Mouse (Mus musculus) gastrocnemius, adult 2 months (tissue): ENCODE measurements at regions not wholly inside any gene's neighbourhood (a gene's known extent, or its start where the extent isn't known, plus 50 kb on each side); places are given as distances from the start of the nearest gene placed in this dataset.
A peak's percentile ranks its signal among the peaks of the same experiment; 100 is the strongest.

Experiments
- DNase-seq: peaks from one replicate; pipeline ENCODE4 v3.0.0; 2022
- H3K27ac ChIP-seq: fragments of 200-600 bp; 2 replicates; pipeline ENCODE4 v1.8.1; 2022; ENCODE audit warnings: mild to moderate bottlenecking
- H3K4me3 ChIP-seq: fragments of 200-600 bp; 2 replicates; pipeline ENCODE4 v1.8.1; 2022; ENCODE audit warnings: mild to moderate bottlenecking, moderate library complexity
- CTCF ChIP-seq: fragments of 200-600 bp; IDR thresholded peaks from 2 replicates; pipeline ENCODE4 v1.8.1; 2022; ENCODE audit warnings: antibody characterized with exemption, mild to moderate bottlenecking, moderate library complexity
- intact Hi-C: fragments of 180-260 bp; cut with DNase I; formaldehyde crosslinking; loops from one replicate; pipeline ENCODE4 v1.15.1; 2025

- H3K4me3 ChIP-seq = no peak overlapping the region
- H3K27ac ChIP-seq = no peak overlapping the region
- TF ChIP-seq CTCF = no peak
- intact Hi-C loops = no loop called here
- DNase-seq = no peak
These were observed 173.4 kb downstream of the Gm4340 start for GRCm38 (mm10) chr10:104367219-104367618.

GRCm38 (mm10) chr10:104374567-104374966 is 180.7 kb downstream of the Gm4340 start:
- Histone ChIP-seq H3K4me3 (no peak overlapping the region), H3K27ac (no peak overlapping the region)
- no peak for DNase-seq
- intact Hi-C loops = no loop called here
- TF ChIP-seq CTCF = no peak

- intact Hi-C loops = no loop called here
- no peak overlapping the region for H3K27ac ChIP-seq
- TF ChIP-seq CTCF = no peak
- DNase-seq = no peak
- no peak overlapping the region for H3K4me3 ChIP-seq
These were observed 194.4 kb downstream of the Gm4340 start for GRCm38 (mm10) chr10:104388254-104388653.

DNA sequence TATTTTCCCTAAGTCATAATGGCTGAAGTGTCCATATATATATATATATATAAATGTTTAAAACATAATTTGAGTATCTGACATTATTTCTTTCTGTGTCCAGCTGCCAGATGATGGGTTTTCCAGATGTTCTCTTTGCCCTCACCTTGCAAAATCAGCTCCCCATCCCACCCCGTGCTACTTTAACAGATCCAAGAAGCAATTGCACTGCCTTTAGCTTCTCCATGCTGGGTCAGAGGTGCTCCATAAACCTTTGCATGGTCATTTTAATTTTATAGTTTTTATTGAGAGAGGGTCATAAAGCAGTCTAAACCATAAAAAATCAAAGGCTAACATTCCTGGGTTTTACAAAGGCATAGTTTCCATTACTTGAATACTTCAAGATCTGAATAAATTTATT is 201.9 kb downstream of the Gm4340 start:
- intact Hi-C loops = no loop called here
- H3K27ac ChIP-seq = no peak overlapping the region
- TF ChIP-seq CTCF = no peak
- DNase-seq = no peak
- H3K4me3 ChIP-seq = no peak overlapping the region

GRCm38 (mm10) chr10:104408751-104409150 is 214.9 kb downstream of the Gm4340 start:
- no peak overlapping the region for H3K27ac ChIP-seq
- intact Hi-C loops = no loop called here
- TF ChIP-seq CTCF = no peak
- H3K4me3 ChIP-seq = no peak overlapping the region
- DNase-seq = no peak

- intact Hi-C loops = no loop called here
- no peak for DNase-seq
- Histone ChIP-seq H3K27ac (no peak overlapping the region), H3K4me3 (no peak overlapping the region)
- no peak for TF ChIP-seq CTCF
These were observed 228.7 kb downstream of the Gm4340 start for GRCm38 (mm10) chr10:104422541-104422940.

GRCm38 (mm10) chr10:104423161-104423560 is 229.3 kb downstream of the Gm4340 start:
- intact Hi-C loops = no loop called here
- no peak for DNase-seq
- H3K27ac ChIP-seq = no peak overlapping the region
- TF ChIP-seq CTCF = no peak
- no peak overlapping the region for H3K4me3 ChIP-seq

DNA sequence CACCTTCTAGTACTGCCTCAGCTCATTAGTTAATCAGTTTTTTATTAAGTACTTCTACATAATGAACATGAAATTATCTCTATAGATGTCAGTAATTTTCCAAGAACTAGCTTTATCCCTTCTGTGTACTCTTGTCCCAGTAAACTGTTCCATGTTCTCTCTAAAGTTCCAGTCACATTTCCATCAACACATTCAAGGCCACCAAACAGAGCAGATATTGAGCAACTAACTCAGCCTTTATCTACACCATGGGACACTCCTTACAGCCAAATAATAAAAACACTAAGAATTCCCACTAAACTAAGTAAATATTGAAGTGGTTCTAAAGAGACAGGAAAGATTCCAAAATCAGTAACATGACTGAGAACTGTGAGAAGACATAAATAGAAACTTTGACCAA is 229.9 kb downstream of the Gm4340 start:
- TF ChIP-seq CTCF = no peak
- no peak overlapping the region for H3K4me3 ChIP-seq
- intact Hi-C loops = no loop called here

DNA sequence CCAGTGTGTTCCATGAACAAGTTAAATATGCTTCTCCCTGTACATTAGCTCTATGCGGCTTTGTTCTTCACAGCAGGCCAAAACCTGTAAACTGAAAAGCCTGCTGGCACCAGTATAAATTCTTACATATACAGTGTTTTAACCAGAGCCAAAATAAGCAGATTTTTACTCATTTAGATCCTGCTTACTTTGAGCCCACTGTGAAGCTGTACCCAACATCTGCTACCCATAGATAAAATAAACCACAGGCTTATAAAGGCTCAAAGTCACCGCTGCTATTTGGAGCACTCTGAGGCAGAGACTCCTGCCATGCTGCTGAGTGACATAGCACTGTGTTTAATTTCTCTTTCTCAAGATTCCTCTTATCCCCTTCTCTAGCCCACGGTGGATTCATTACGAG is 251.1 kb downstream of the Gm4340 start:
- Histone ChIP-seq H3K27ac (no peak overlapping the region), H3K4me3 (no peak overlapping the region)
- no peak for TF ChIP-seq CTCF
- DNase-seq = no peak
- intact Hi-C loops = no loop called here

More for the DNA sequence above, 229.9 kb downstream of the Gm4340 start:
- DNase-seq = no peak
- H3K27ac ChIP-seq = no peak overlapping the region

- H3K4me3 ChIP-seq = peak overlapping the region; percentile 49
- no peak for TF ChIP-seq CTCF
- intact Hi-C loops = no loop called here
- DNase-seq = no peak
- H3K27ac ChIP-seq = no peak overlapping the region
These were observed 261.9 kb downstream of the Gm4340 start for GRCm38 (mm10) chr10:104455549-104456351.

DNA sequence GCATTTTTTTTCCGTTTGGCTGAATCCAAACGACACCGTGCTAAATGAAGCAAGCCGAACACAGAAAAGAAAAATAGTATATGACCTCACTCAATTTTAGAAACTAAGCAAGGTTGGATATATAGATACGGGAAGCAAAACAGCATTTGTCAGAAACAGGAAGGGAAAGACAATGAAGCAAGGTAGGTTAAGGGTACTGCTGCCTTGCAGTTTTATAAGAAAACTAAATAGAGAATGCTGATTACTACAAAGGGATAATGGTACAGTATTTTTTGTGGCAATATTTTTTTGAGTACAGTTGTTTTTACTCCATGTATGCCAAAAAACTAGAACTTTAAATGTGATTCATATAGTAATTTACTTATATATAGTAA is 262.5 kb downstream of the Gm4340 start:
- TF ChIP-seq CTCF = no peak
- Histone ChIP-seq H3K27ac (no peak overlapping the region), H3K4me3 (peak overlapping the region; percentile 49)
- intact Hi-C loops = no loop called here
- DNase-seq = no peak

- no peak for TF ChIP-seq CTCF
- Histone ChIP-seq H3K27ac (no peak overlapping the region), H3K4me3 (no peak overlapping the region)
- intact Hi-C loops = no loop called here
- DNase-seq = no peak
These were observed 292.5 kb downstream of the Gm4340 start for GRCm38 (mm10) chr10:104486226-104486944.

DNA sequence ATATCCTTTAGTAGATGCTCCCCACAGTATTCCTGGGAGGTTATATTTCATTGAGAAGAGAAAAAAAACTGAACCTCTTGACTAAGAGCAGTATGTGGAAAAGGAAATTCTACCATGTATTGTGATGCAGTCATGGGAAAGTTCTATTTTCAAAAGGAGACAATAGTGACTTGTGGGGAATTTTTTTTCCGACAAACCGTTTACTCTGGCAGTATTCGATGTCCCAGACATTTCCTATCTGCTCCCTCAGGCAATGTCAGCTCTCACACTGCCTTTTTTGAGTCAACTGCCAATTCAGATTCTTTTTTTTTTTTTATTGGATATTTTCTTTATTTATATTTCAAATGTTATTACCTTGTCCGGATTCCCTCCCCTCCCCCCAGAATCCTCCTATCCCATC is 295.5 kb downstream of the Gm4340 start:
- no peak overlapping the region for H3K27ac ChIP-seq
- DNase-seq = no peak
- intact Hi-C loops = no loop called here
- no peak for TF ChIP-seq CTCF
- H3K4me3 ChIP-seq = no peak overlapping the region
